Mouse (Mus musculus) mature B cell (primary cell): ENCODE data around the gene Tagln.

Source experiments
- in situ Hi-C: fragments of 300-500 bp; cut with MboI; formaldehyde crosslinking; loops from 2 replicates; pipeline ENCODE4 v1.14.3; 2019

Tagln gene

GRCm38 (mm10) chr9:45946182-45946871 lies 10.5 kb upstream of the Tagln start:
- in situ Hi-C loops, result no loop called here

- in situ Hi-C loops, result no loop called here
These were observed 9.9 kb upstream of the Tagln start for GRCm38 (mm10) chr9:45945721-45946120.

- in situ Hi-C loops, result no loop called here
These were observed 8.9 kb upstream of the Tagln start for GRCm38 (mm10) chr9:45944506-45945400.

- in situ Hi-C loops, result no loop called here
These were observed 8.0 kb upstream of the Tagln start for GRCm38 (mm10) chr9:45943628-45944505.

GRCm38 (mm10) chr9:45942916-45943315 lies 7.1 kb upstream of the Tagln start:
- in situ Hi-C loops, result no loop called here

- in situ Hi-C loops, result no loop called here
These were observed 6.6 kb upstream of the Tagln start for GRCm38 (mm10) chr9:45942464-45942863.

GRCm38 (mm10) chr9:45941329-45941888 lies 5.6 kb upstream of the Tagln start:
- in situ Hi-C loops, result no loop called here

GRCm38 (mm10) chr9:45939794-45940193 lies 3.9 kb upstream of the Tagln start:
- in situ Hi-C loops, result no loop called here

- in situ Hi-C loops, result no loop called here
These were observed 3.2 kb upstream of the Tagln start for GRCm38 (mm10) chr9:45938952-45939637.

- in situ Hi-C loops, result no loop called here
These were observed 2.2 kb upstream of the Tagln start for GRCm38 (mm10) chr9:45938088-45938487.

- in situ Hi-C loops, result no loop called here
These were observed 1.0 kb upstream of the Tagln start for GRCm38 (mm10) chr9:45936883-45937282.

GRCm38 (mm10) chr9:45932571-45933415 lies 3.1 kb downstream of the Tagln start:
- in situ Hi-C loops, result no loop called here

- in situ Hi-C loops, result no loop called here
These were observed 3.9 kb downstream of the Tagln start for GRCm38 (mm10) chr9:45931958-45932357.

- in situ Hi-C loops, result no loop called here
These were observed 6.6 kb downstream of the Tagln start for GRCm38 (mm10) chr9:45929285-45929684.

GRCm38 (mm10) chr9:45919895-45920294 lies 16.0 kb downstream of the Tagln start:
- in situ Hi-C loops, result no loop called here

- in situ Hi-C loops, result no loop called here
These were observed 18.6 kb downstream of the Tagln start for GRCm38 (mm10) chr9:45917041-45917934.

GRCm38 (mm10) chr9:45915659-45916058 lies 20.2 kb downstream of the Tagln start:
- in situ Hi-C loops, result no loop called here

- in situ Hi-C loops, result no loop called here
These were observed 24.2 kb downstream of the Tagln start for GRCm38 (mm10) chr9:45911673-45912072.

GRCm38 (mm10) chr9:45910995-45911394 lies 24.9 kb downstream of the Tagln start:
- in situ Hi-C loops, result no loop called here
